Mouse (Mus musculus): ENCODE measurements around the gene Tubgcp6. TPM values are rescaled to one million over a fixed set of nuclear protein-coding genes. Genes with fewer than 3 reads are reported as not detected.

The Tubgcp6 gene
- total RNA-seq, 2 experiments from 2014 or later = 7.2 to 7.3 TPM

Small RNA genes within 50 kb of the gene (microRNA-seq; reads per million reads assigned to microRNA genes)
- 0 reads per million in 2 experiments for gene Mir7118

Other genes with a start within 250 kb of the Tubgcp6 start
- not detected for gene Ttll8, start 168.7 kb downstream of the Tubgcp6 start, total RNA-seq (2021)
- gene Mlc1, start 144.1 kb downstream of the Tubgcp6 start, total RNA-seq (2021) = under 1 TPM; 0.10 to 0.11 TPM
- not detected for gene Mov10l1, start 140.2 kb downstream of the Tubgcp6 start, total RNA-seq (2021)
- under 1 TPM in 1 of 2 experiments, not detected in 1; 0.27 TPM for gene Panx2, start 63.4 kb downstream of the Tubgcp6 start, total RNA-seq (2021)
- 10 to 100 TPM; 20.4 to 23.6 TPM for gene Trabd, start 48.0 kb downstream of the Tubgcp6 start, total RNA-seq (2021)
- 10 to 100 TPM in 1 of 2 experiments, 1 to 10 TPM in 1; 9.8 to 10.1 TPM for gene Selenoo, start 34.0 kb downstream of the Tubgcp6 start, total RNA-seq (2021)
- 1 to 10 TPM; 5.6 to 6.2 TPM for gene Hdac10, start 5.6 kb upstream of the Tubgcp6 start, total RNA-seq (2021)
- 100 to 1,000 TPM in 1 of 2 experiments, 10 to 100 TPM in 1; 91.5 to 104 TPM for gene Mapk12, start 17.6 kb upstream of the Tubgcp6 start, total RNA-seq (2021)
- gene Mapk11, start 26.5 kb upstream of the Tubgcp6 start, total RNA-seq (2021) = 1 to 10 TPM; 1.7 TPM
- gene Plxnb2, start 57.7 kb upstream of the Tubgcp6 start, total RNA-seq (2021) = 10 to 100 TPM; 20.9 to 23.8 TPM
- gene Dennd6b, start 73.4 kb upstream of the Tubgcp6 start, total RNA-seq (2021) = 1 to 10 TPM; 4.1 to 5.4 TPM
- gene Ppp6r2, start 88.4 kb upstream of the Tubgcp6 start, total RNA-seq (2021) = 10 to 100 TPM; 56.2 to 57.3 TPM
- gene Sbf1, start 192.2 kb upstream of the Tubgcp6 start, total RNA-seq (2021) = 10 to 100 TPM; 51.2 to 51.5 TPM
- not detected for gene Adm2, start 199.6 kb upstream of the Tubgcp6 start, total RNA-seq (2021)
- gene Miox, start 211.3 kb upstream of the Tubgcp6 start, total RNA-seq (2021) = not detected
- gene Lmf2, start 232.5 kb upstream of the Tubgcp6 start, total RNA-seq (2021) = 10 to 100 TPM; 16.9 to 18.3 TPM
- gene Ncaph2, start 232.6 kb upstream of the Tubgcp6 start, total RNA-seq (2021) = 10 to 100 TPM; 39.0 to 40.8 TPM